Mouse (Mus musculus) CH12.LX (cell line): ENCODE measurements around the gene Cmtm6. TPM values are rescaled to one million over a fixed set of nuclear protein-coding genes. Genes with fewer than 3 reads are reported as not detected.

ENCODE experiments used
- DNase-seq: peaks from one replicate; pipeline ENCODE4 v3.0.0-alpha.2; 2013; ENCODE audit errors: extremely low read depth
- H3K27ac ChIP-seq: 2 replicates; pipeline ENCODE4 v1.5.1; 2012; ENCODE audit warnings: low read depth, mild to moderate bottlenecking, control low read depth, moderate library complexity; ENCODE audit not compliant: insufficient read depth
- H3K27me3 ChIP-seq: replicated peaks from 2 replicates; pipeline ENCODE3; 2012; ENCODE audit warnings: inconsistent platforms
- H3K36me3 ChIP-seq, 2 experiments: replicated peaks in 1 of 2; 2 replicates each; pipeline versions ENCODE3 to v1.6.1; 2012; ENCODE audit warnings: inconsistent platforms in 1 of 2, low read length in 1 of 2, mild to moderate bottlenecking in 1 of 2, mixed read lengths in 1 of 2, moderate library complexity in 1 of 2; ENCODE audit not compliant: control insufficient read depth in 1 of 2, insufficient read depth in 1 of 2
- H3K4me1 ChIP-seq, 2 experiments: 2 replicates each; pipeline ENCODE4 v1.6.1; 2012; ENCODE audit warnings: inconsistent platforms in 1 of 2, moderate library complexity in 1 of 2; ENCODE audit not compliant: insufficient read depth in 2 of 2, control insufficient read depth in 1 of 2
- H3K4me2 ChIP-seq: 2 replicates; pipeline ENCODE4 v1.6.1; 2012; ENCODE audit warnings: low read depth, mild to moderate bottlenecking, control low read depth; ENCODE audit not compliant: poor library complexity, insufficient read depth, severe bottlenecking
- H3K4me3 ChIP-seq, 3 experiments: fragments of 150-350 bp in 1 of 3; sonication (generic) in 1 of 3; replicated peaks in 1 of 3; 2 replicates each; pipeline versions ENCODE3 to v1.5.1; 2011 to 2012; ENCODE audit warnings: low read depth in 2 of 3, low read length in 2 of 3, mild to moderate bottlenecking in 2 of 3, moderate library complexity in 2 of 3, control low read depth in 1 of 3, improper control_type of control experiment in 1 of 3, inconsistent platforms in 1 of 3, mixed read lengths in 1 of 3; ENCODE audit not compliant: poor library complexity in 1 of 3
- H3K79me2 ChIP-seq: replicated peaks from 2 replicates; pipeline ENCODE4 v1.6.1; 2012; ENCODE audit warnings: mild to moderate bottlenecking, moderate library complexity; ENCODE audit not compliant: control insufficient read depth, poor library complexity, insufficient read depth, severe bottlenecking; ENCODE audit errors: extremely low read depth
- H3K9ac ChIP-seq: 2 replicates; pipeline ENCODE4 v1.6.1; 2012; ENCODE audit warnings: low read depth, mild to moderate bottlenecking, control low read depth, moderate library complexity; ENCODE audit not compliant: insufficient read depth
- H3K9me3 ChIP-seq: replicated peaks from 2 replicates; pipeline ENCODE3; 2012; ENCODE audit warnings: low read length, inconsistent platforms, mixed read lengths
- BHLHE40 ChIP-seq: IDR thresholded peaks from 2 replicates; pipeline ENCODE4 v1.6.1; 2011; ENCODE audit warnings: mild to moderate bottlenecking, low read depth, low read length, improper control_type of control experiment
- CHD1 ChIP-seq: IDR thresholded peaks from 2 replicates; pipeline ENCODE4 v1.6.1; 2012; ENCODE audit warnings: low read depth, low read length, improper control_type of control experiment, inconsistent platforms
- CHD2 ChIP-seq: IDR thresholded peaks from 2 replicates; pipeline ENCODE4 v1.6.1; 2011; ENCODE audit warnings: low read length, improper control_type of control experiment
- E2F4 ChIP-seq: IDR thresholded peaks from 2 replicates; pipeline ENCODE4 v1.6.1; 2011; ENCODE audit warnings: low read depth, low read length, improper control_type of control experiment; ENCODE audit not compliant: insufficient replicate concordance
- EP300 ChIP-seq: IDR thresholded peaks from 2 replicates; pipeline ENCODE4 v1.6.1; 2011; ENCODE audit warnings: low read length, improper control_type of control experiment
- ETS1 ChIP-seq: conservative IDR thresholded peaks from 2 replicates; pipeline ENCODE4 v1.6.1; 2012; ENCODE audit warnings: low read depth, mild to moderate bottlenecking, inconsistent platforms, low read length, improper control_type of control experiment, moderate library complexity
- GABPA ChIP-seq: IDR thresholded peaks from 2 replicates; pipeline ENCODE4 v1.6.1; 2012; ENCODE audit warnings: low read depth, low read length, improper control_type of control experiment, inconsistent platforms; ENCODE audit not compliant: insufficient replicate concordance
- HCFC1 ChIP-seq: IDR thresholded peaks from 2 replicates; pipeline ENCODE4 v1.6.1; 2012; ENCODE audit warnings: low read depth, mild to moderate bottlenecking, inconsistent platforms, low read length, improper control_type of control experiment
- IRF4 ChIP-seq: IDR thresholded peaks from 2 replicates; pipeline ENCODE4 v1.6.1; 2014; ENCODE audit warnings: low read depth, mild to moderate bottlenecking, inconsistent platforms, low read length, improper control_type of control experiment
- JUND ChIP-seq: conservative IDR thresholded peaks from 2 replicates; pipeline ENCODE4 v1.6.1; 2011; ENCODE audit warnings: low read depth, low read length, improper control_type of control experiment
- KAT2A ChIP-seq: IDR thresholded peaks from 2 replicates; pipeline ENCODE4 v1.6.1; 2012; ENCODE audit warnings: low read length, improper control_type of control experiment, inconsistent platforms; ENCODE audit not compliant: insufficient replicate concordance
- MAFK ChIP-seq: IDR thresholded peaks from 2 replicates; pipeline ENCODE4 v1.6.1; 2011; ENCODE audit warnings: low read length, improper control_type of control experiment; ENCODE audit not compliant: insufficient replicate concordance
- MAX ChIP-seq: IDR thresholded peaks from 2 replicates; pipeline ENCODE4 v1.6.1; 2011; ENCODE audit warnings: low read length, improper control_type of control experiment
- MAZ ChIP-seq: IDR thresholded peaks from 2 replicates; pipeline ENCODE4 v1.6.1; 2012; ENCODE audit warnings: low read depth, mild to moderate bottlenecking, inconsistent platforms, low read length, improper control_type of control experiment, moderate library complexity
- MEF2A ChIP-seq: IDR thresholded peaks from 2 replicates; pipeline ENCODE4 v1.6.1; 2014; ENCODE audit warnings: low read depth, mild to moderate bottlenecking, inconsistent platforms, low read length, improper control_type of control experiment, borderline replicate concordance
- POLR2A ChIP-seq: IDR thresholded peaks from 2 replicates; pipeline ENCODE4 v1.6.1; 2011; ENCODE audit warnings: low read depth, mild to moderate bottlenecking, improper control_type of control experiment, low read length
- POLR2AphosphoS2 ChIP-seq: IDR thresholded peaks from 2 replicates; pipeline ENCODE4 v1.6.1; 2011; ENCODE audit warnings: low read depth, low read length, improper control_type of control experiment
- RAD21 ChIP-seq: IDR thresholded peaks from 2 replicates; pipeline ENCODE4 v1.6.1; 2011; ENCODE audit warnings: low read depth, mild to moderate bottlenecking, low read length, improper control_type of control experiment, moderate library complexity
- RCOR1 ChIP-seq: conservative IDR thresholded peaks from 2 replicates; pipeline ENCODE4 v1.6.1; 2012; ENCODE audit warnings: low read depth, mild to moderate bottlenecking, inconsistent platforms, low read length, improper control_type of control experiment
- SIN3A ChIP-seq: IDR thresholded peaks from 2 replicates; pipeline ENCODE4 v1.6.1; 2012; ENCODE audit warnings: low read length, improper control_type of control experiment, inconsistent platforms
- SMC3 ChIP-seq: IDR thresholded peaks from 2 replicates; pipeline ENCODE4 v1.6.1; 2011; ENCODE audit warnings: low read depth, low read length, improper control_type of control experiment
- TCF12 ChIP-seq: IDR thresholded peaks from 2 replicates; pipeline ENCODE4 v1.6.1; 2014; ENCODE audit warnings: low read depth, mild to moderate bottlenecking, inconsistent platforms, low read length, improper control_type of control experiment
- USF1 ChIP-seq: IDR thresholded peaks from 2 replicates; pipeline ENCODE4 v1.6.1; 2014; ENCODE audit warnings: low read depth, mild to moderate bottlenecking, inconsistent platforms, low read length, improper control_type of control experiment
- USF2 ChIP-seq: conservative IDR thresholded peaks from 2 replicates; pipeline ENCODE4 v1.6.1; 2011; ENCODE audit warnings: low read depth, low read length, improper control_type of control experiment
- ZNF384 ChIP-seq: IDR thresholded peaks from 2 replicates; pipeline ENCODE4 v1.6.1; 2012; ENCODE audit warnings: low read depth, low read length, improper control_type of control experiment, inconsistent platforms
- dilution Hi-C: fragments of 300-500 bp; cut with MboI; formaldehyde crosslinking; loops from 2 replicates; pipeline ENCODE4 v1.14.3; 2020; ENCODE audit warnings: low sequenced_read_pairs; ENCODE audit not compliant: extremely low pct_unique_long_range_greater_than_20kb, extremely low pct_ligation_motif_present
- in situ Hi-C: fragments of 300-500 bp; cut with MboI; formaldehyde crosslinking; loops from 3 replicates; pipeline ENCODE4 v1.14.3; 2019; ENCODE audit warnings: low sequenced_read_pairs, low pct_ligation_motif_present, low pct_unique_long_range_greater_than_20kb, mixed read lengths
- polyA plus RNA-seq: library from polyadenylated mRNA; unstranded; fragments of >175 nt; gene quantifications from 2 replicates; pipeline ENCODE4 v1.2.1, GENCODE M21; 2012; ENCODE audit warnings: low read depth; ENCODE audit not compliant: insufficient read length
- total RNA-seq, 2 experiments: library from RNA; depleted of rRNA; stranded (reverse); fragments of 300-350 nt in 1 of 2; fragments of >200 nt in 1 of 2; gene quantifications; 2 replicates each; pipeline ENCODE4 v1.2.3; 2012 to 2014

Gene Cmtm6
- total and polyA plus RNA-seq, 3 experiments = 30.1 to 39.5 (median 38.0) TPM

- Histone ChIP-seq H3K27me3 (no peaks in the 10 kb centered on the region), H3K36me3 (peaks cover 21 to 58% of the 10 kb centered on the region in 2 experiments), H3K4me3 (no peak overlapping the region), H3K4me2 (no peak overlapping the region), H3K79me2 (peaks cover 16% of the 10 kb centered on the region), H3K9me3 (peaks cover 9% of the 10 kb centered on the region)
- DNase-seq = no peak
- in situ Hi-C loops = no loop called here
- dilution Hi-C loops = no loop called here
- TF ChIP-seq MAFK (no peak), USF1 (no peak), IRF4 (no peak), MAX (no peak), POLR2A (no peak), EP300 (no peak), TCF12 (no peak), ZNF384 (no peak), RCOR1 (no peak), MAZ (no peak), MEF2A (no peak), KAT2A (no peak), CHD2 (no peak)
- TF ChIP-seq, all 38 proteins: peak for 0
- peaks cover 21 to 68% of the 10 kb centered on the region in 2 experiments for H3K4me1 ChIP-seq
- H3K27ac ChIP-seq = no peak overlapping the region
- no peak overlapping the region for H3K9ac ChIP-seq
Observed at GRCm38 (mm10) chr9:114775272-114775671, 44.4 kb downstream of the Cmtm6 start.

- TF ChIP-seq HCFC1 = no peak
- TF ChIP-seq GABPA = no peak
- no peak for TF ChIP-seq E2F4
- no peak for TF ChIP-seq ZNF384
- no peak for TF ChIP-seq USF2
- no peak for TF ChIP-seq RAD21
- TF ChIP-seq TCF12 = no peak
- no peak for TF ChIP-seq SIN3A
- TF ChIP-seq KAT2A = no peak
- no peak for TF ChIP-seq CHD1
- no peak for TF ChIP-seq SMC3
- TF ChIP-seq BHLHE40 = no peak
- TF ChIP-seq MAZ = no peak
- no peak for TF ChIP-seq ETS1
- TF ChIP-seq POLR2AphosphoS2 = no peak
- no peak for TF ChIP-seq JUND
- Histone ChIP-seq H3K4me3 (no peak overlapping the region), H3K4me2 (no peak overlapping the region), H3K36me3 (peaks cover 18 to 49% of the 10 kb centered on the region in 2 experiments), H3K9ac (no peak overlapping the region), H3K27me3 (no peaks in the 10 kb centered on the region), H3K4me1 (peaks cover 19 to 63% of the 10 kb centered on the region in 2 experiments), H3K27ac (no peak overlapping the region), H3K9me3 (peaks cover 9% of the 10 kb centered on the region), H3K79me2 (peaks cover 18% of the 10 kb centered on the region)
- dilution Hi-C loops (no loop called here), in situ Hi-C loops (no loop called here)
- no peak for DNase-seq
Observed at GRCm38 (mm10) chr9:114776361-114776760, 45.4 kb downstream of the Cmtm6 start.
